Mouse (Mus musculus) frontal cortex, postnatal 14 days (tissue): ENCODE results near the gene Creb1.
"Not testable (repeated sequence)": the region's sequence is repeated elsewhere in the genome, so short reads cannot be mapped to it uniquely, and the experiment has no call there.

ENCODE experiments used
- DNase-seq, 2 experiments: peaks; one replicate each; pipeline ENCODE4 v3.0.0; 2022; ENCODE audit warnings: low spot score in 2 of 2

The Creb1 gene

DNA sequence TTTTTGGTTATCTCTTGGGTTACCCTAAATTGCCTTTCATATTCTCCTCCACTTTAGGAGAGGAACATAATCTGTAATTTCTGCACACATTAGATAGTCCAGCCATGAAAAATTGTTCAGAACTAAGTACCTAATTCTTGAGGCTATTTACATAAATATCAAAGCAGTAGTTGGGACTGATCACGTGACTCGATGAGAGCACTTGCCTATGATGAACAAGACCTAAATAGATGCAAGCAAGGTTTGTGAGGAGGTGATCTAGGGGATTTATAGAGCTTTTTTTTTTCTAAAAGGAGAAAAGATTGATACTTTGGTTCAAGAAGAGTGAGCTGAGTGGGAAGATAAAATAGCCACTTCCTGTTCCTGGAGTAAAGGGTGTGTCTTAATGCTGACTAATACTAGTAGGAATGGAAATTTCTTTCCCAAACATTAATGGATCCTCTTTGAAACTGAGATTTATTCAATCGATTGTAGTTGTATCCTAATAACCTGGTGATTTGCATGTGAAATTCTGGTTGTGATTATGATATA is 6.5 kb downstream of the Creb1 start:
- DNase-seq: no peak

DNA sequence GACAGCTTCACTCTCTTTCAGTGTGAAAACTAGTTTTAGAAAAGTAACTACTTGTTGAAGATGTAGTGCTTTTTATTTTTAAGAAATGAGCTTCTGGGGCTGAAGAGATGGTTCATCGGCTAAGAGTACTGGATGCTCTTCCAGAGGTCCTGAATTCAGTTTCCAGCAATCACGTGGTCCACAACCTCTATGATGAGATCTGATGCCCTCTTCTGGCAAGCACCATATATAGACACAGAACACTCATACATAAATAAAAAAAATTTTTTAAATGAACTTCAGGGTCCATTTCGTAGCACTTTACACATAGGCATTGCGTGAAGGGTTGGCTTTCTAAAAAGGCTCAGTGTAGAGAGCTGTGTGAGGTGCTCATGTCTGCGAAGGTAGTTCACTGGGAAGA is 11.3 kb downstream of the Creb1 start:
- DNase-seq: no peak

DNA sequence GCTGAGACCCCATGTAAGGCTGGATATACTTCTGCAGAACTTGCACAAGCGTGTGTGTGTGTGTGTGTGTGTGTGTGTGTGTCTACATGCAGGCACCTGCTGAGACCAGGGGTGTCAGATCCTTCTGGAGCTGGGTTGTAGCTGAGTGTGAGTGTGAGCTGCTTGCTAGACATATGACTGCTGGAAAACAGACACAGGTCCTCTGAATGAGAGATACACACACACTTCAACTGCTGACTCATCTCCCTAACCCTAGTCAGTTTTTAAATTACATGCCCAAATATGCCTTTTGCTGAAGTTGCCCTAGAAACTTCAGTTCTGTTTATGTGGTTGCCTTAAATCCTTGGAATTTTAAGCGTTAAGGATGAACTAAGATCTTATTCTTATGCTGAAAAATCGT is 13.6 kb downstream of the Creb1 start:
- no peak for DNase-seq

DNA sequence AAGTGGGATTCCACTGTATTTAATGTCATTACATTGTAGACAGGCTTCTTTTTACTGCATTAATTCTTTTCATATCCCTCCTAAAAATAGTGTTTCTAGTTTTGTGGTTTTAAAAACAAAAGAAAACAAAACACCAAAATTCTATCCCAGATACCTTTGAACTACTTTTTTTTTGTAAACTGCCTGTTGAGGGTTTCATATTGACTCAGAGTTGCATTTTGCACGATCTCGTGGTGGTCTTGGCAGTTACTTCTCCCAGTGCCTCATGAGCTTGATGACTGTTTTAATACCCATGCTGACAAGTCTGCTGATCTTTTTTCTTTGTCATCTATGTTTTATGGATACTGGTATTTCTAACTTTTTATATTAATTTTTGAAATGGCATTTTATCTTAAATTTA is 16.9 kb downstream of the Creb1 start:
- DNase-seq: no peak

DNA sequence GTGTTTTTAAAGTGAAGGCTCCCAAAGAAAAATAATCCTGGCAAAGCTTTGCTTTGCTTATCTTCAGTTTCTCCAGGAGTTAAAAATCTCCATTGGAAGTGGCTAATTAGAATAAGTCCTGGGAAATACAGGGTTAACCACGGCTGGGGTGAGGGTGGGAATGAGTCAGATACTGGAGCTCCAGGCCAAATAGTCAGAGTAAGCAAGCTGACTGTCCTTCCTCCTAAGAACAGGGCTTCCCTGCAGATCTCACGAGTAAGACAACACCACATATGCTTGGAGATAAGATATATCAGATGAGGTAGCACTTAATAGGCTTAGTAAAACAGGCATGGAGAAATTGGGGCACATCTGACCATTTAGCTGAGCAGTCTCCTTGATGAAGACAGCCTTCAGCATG is 19.5 kb downstream of the Creb1 start:
- DNase-seq: no peak

DNA sequence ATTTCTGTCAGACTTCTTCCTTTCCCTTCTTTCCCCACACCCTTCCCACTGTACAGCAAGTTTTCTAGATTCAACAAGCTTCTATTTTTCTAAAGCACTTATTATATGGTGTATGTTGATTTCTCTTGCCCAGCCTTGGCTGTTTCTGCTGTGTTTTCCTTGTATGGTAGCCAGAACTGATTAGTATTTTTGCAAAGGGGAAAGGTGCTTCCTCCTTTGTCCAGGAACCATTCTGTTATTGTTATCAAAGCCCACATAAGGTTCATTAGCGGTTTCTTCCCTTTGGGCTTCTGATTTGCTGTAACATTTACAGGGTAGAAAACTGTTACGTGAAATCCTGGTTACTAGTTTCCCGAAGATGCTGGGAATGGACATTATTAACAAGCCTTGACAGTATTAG is 27.7 kb downstream of the Creb1 start:
- DNase-seq: no peak

DNA sequence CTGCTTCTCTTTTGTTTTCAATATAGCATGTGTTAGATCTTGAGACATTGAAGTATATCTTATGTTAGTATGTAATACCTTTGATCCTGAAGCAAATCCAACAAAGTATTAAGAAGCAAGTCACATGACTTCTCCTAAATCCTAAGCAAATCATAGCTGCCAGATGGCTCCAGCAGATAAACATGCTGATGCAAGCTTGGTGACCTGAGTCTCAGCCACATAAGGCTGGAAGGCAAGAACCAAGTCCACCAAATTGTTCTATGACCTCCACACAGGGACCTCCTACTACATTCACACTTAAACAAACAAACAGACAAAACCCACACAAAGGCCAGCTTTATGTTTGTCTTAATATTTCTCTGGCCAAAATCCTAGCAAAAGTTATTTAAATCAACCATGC is 35.8 kb downstream of the Creb1 start:
- no peak for DNase-seq

DNA sequence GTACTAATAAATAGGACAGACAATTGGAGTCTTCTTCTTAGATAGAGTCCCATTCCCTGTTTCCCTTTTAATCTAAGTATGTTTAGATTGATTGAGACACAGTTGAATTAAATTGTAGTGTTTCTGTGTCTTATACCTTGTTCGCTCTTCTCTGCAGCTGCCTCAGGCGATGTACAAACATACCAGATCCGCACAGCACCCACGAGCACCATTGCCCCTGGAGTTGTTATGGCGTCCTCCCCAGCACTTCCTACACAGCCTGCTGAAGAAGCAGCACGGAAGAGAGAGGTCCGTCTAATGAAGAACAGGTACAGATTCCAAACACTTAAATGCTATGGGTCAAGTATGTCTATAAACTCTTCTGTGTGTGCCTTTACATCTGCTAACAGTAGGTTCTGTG is 43.6 kb downstream of the Creb1 start:
- DNase-seq: no peak

DNA sequence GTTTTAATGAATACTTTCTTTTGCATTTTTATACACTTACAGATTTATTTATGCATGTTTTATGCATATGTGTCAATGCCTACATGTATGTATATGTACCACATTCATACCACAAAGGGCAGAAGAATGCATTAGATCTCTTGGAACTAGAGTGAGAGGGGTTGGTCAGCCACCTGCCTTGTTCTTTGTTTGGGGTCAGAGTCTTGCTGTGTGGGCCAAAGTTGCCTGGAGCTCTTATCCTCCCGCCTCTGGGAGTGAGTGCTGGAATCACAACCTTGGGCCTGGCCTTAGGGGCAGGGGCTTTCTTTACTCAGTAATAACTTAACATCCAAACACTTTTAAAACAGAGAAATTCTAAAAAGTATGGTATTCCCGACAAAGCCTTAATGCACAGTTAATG is 44.3 kb downstream of the Creb1 start:
- DNase-seq: no peak

DNA sequence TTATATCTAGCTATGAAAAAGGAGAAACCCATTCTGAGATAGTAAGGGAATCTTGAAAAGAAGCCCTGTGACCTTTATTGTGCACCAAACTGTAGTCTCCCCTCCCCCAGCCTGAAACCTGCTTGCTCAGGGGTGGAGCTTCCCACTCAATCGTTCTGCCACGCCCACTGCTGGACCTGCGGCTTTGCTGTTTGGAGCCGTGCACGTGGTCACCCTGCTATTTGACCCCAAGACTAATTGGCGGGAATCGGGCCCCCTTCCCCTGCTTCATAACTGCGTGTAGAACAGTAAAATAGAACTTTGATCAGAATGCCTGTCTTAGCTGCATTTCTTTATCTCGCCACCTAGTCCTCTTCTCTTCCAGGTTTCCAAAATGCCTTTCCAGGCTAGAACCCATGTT is 45.5 kb downstream of the Creb1 start:
- not testable (repeated sequence) for DNase-seq

DNA sequence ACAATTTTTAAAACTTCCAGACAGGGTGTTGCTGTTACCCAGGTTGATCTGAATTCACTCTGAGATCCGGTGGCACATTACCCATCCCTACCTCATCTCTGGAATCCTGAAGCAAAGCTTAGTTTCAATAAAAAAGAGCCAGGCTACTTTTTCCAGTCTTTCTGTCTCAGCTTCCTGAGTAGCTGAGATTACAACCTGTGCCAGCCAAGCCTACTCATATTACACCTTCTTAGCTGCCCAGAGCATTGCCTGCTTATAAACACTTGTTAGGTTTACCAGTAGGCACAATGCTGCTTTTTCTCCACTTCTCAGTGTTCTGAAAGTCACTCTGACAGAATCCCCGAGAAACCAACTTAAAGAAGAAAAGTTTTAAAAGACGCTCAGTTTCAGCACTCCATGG is 46.4 kb downstream of the Creb1 start:
- no peak for DNase-seq

DNA sequence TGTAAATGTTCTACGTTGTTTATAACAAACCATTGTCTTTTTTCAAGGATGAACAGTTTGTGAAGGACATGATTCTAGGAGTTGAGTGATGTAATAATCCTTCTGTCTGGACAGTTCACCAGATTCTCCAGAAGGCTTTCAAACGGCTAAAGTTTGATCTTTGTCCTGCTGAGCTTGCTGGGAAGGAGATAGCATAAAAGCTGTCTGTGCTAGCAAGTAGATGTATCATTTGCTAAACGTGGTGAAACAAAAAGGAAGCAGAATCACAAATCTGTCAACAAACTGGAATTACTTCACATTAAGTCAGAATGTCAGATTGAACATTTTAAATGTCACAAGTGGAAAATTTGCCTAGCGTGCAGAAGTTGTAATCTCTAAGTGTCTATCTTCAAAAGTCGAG is 66.5 kb downstream of the Creb1 start:
- no peak for DNase-seq

DNA sequence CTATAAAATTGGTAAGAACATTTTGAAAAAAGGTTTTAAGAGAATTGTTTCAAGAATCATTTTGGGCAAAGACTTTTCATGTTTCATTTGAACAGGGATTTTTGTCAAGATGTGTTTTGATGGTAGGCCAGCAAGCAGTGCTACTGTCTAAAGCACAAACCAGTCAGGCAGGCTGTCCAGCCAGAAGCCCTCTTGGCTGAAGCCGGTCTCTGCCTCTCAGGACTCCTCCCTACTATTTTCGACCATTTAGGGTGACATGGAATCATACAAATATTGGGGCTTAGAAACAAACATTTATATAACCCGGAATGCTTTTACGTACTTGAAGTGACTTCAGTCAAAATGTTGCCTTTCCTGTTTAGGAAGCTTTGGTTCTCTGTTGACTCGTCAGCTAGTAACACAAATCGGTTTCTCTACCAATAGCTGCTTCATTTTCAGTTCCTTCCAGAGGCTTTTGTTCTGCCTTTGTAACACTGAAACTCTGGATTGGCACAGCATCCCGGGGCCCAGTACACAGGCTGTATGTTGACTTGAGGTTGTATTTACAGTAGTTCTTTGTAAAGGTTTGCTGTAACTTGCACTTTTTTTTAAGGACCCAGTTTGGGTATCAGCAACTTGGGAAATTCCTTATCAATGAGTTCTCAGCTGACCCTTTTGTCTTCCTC is 68.1 kb downstream of the Creb1 start:
- no peak for DNase-seq

DNA sequence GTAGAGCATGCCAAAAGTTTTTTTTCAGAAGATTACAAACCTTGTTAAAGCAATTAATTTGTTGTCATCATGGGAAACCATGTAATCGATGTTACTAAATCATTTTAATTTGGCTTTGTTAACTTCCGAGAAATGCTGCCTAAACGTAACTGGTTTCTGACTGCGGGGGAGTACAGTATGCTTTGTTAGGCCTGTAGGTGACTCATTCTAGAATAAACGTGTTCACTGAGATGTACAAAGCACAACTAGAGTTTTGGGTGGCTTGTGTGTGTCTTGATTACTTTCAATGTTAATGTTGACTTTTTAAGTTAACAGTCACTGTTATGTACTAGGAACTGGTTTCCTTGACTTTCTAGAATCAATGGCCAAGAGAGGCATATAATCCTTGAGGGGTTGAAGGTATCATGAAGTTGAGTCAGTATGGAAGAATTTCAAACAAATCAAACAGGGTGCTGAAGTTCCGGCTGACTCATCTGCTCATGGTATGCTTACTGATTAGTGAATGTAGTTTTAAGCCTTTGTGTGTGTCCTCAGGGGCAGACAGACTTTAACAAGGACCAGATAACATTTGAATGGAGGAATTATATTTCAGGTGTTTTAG is 68.9 kb downstream of the Creb1 start:
- no peak for DNase-seq

DNA sequence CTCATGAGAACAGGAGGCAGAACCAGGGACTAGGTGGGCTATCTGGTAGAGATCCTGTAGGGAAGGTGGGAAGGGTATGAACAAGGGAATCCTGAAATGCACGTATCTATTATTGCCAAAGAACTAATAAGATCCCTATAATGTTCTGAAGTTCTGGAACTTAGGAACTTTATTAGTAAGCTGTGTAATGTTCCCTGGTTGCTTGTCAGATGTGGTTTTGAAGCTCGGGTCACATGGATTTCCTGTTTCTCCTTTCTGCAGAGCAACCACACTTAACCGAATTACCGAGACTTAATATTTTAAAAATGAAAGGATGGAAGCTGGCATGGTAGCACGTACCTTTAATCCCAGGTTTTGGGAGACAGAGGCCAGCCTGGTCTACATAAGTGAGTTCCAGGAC is 70.9 kb downstream of the Creb1 start:
- DNase-seq: no peak

DNA sequence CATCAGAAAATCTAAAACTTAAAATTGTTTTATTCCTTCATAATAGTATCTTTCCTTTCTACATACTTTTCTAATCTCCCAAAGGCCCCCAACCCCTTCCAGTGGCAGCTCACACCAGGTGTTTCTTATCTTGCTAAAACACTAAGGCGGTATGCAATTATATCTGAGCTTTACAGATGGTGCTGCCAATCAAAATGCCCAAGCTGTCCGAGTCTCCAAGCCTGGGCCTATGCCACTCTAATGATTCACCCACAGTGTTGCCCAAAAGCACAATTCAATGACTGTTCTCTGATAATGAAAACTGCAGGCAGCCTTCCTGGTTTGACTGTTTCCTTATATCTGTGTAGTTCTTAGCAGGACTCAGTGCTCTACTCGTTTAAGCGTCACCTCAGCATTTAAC is 76.7 kb downstream of the Creb1 start:
- no peak for DNase-seq

DNA sequence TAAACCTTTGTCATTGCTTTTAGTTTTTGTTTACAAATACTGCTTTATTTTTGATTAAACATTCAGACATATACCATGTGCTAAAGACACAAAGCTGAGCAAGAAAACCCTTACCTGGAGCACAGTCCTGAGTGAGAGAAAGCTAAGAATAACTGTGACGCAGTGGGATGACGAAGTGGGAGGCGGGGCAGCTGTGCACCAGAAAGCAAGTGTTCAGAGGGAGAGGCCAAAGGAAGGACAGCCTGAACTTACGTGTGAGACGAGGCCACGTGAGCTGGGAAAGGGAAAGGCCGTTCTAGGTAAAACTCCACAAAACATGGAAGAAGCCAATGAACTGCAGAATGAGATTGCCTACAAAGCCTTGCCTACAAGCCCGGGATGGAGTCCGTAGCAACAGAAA is 77.5 kb downstream of the Creb1 start:
- DNase-seq: no peak

DNA sequence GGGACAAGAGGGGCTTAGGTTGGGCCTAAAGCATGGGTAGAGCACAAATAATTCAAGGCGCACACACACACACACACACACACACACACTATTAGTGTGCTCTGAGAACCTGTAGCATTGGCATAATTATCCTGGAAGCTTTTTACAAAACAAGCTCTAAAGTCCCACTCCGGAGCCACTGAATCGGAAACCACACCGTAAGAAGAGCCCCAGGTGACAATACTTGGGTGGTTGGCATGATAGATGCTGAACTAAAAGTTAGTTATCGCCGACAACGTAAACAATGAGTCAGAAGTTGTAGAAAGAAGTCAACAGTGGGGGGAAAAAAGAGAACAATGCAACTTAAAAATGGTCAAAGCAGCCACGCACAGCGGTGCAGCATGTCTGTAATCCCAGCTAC is 81.9 kb downstream of the Creb1 start:
- DNase-seq: no peak

DNA sequence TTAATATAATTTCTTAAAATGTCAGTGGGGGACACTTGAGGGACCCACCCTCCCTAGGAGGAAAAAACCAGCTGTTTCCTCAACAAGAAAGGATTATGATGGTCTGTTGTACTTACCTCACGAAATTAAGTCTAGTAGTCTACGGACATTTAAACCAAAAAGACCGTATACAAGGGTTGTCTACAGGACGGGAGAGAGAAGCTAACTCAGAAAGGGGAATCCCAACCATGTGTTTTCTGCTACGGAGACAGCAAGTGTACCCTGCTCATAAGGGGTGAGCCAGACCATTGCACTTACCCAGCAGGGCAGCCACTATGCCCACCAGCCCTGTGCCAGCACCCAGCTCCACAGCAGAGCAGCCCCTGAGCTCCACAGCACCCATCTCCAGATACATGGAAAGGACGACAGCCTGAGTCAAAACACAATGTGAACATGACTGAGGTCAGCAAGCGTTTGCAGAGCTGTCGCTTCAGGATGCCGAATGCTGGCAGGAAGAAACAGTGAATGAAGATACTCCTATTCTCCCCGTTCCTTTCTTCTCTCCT is 82.4 kb downstream of the Creb1 start:
- no peak for DNase-seq

DNA sequence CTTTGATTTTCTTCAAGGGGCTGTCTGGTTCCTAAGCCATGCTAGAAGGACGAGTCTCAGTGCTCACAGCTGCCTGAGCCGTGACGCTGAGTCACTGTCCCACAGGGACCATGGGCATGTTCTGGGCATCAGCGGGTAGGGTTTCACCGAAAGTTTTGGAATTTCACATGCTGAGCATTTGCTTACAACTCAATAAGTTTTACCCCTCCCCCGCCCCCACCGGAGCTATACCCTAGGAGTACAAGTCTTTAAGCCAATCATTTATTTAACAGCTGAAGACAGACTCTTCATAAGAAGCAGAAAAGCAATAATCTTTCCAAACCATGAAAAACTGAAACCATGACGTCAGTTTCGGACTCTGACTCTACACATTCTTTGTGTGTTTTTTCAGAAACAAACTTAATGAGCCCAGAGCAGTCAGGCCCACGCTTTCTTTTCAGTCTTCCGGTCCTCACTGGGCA is 83.1 kb downstream of the Creb1 start:
- no peak for DNase-seq

DNA sequence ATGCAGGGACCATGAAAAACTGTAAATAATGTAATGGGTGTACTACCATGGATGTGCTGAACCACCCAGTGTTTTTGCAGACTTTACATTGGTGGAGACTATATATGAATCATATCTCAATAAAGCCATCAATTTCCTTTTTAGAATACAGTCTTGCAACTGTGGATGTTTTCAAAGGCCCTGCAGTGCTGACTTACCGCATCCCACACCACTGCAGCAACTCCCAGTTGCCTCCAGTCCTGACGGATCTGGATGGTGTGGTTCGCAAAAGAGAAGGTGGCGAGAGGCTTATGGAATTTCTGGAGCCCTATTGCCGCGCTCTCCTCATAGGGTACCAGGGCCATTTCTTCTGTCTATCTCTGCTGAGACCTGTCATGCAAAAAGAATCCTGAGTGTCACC is 83.6 kb downstream of the Creb1 start:
- DNase-seq: no peak

DNA sequence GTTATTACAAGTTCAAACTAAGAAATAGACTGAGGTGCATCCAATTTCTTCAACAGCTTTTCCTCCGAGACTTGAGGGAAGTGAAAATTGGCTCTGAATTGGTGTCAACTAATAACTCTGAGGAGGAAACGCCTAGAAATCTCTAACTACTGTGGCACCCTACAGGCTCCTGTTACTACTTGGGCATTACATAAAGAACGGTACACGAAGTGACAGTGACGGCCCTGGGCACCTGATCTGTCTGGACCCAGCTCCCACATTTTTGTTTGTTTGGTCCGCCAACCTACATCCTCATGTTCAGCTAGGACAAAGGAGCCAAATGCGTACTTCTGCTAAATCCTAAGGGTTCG is 84.1 kb downstream of the Creb1 start:
- no peak for DNase-seq

DNA sequence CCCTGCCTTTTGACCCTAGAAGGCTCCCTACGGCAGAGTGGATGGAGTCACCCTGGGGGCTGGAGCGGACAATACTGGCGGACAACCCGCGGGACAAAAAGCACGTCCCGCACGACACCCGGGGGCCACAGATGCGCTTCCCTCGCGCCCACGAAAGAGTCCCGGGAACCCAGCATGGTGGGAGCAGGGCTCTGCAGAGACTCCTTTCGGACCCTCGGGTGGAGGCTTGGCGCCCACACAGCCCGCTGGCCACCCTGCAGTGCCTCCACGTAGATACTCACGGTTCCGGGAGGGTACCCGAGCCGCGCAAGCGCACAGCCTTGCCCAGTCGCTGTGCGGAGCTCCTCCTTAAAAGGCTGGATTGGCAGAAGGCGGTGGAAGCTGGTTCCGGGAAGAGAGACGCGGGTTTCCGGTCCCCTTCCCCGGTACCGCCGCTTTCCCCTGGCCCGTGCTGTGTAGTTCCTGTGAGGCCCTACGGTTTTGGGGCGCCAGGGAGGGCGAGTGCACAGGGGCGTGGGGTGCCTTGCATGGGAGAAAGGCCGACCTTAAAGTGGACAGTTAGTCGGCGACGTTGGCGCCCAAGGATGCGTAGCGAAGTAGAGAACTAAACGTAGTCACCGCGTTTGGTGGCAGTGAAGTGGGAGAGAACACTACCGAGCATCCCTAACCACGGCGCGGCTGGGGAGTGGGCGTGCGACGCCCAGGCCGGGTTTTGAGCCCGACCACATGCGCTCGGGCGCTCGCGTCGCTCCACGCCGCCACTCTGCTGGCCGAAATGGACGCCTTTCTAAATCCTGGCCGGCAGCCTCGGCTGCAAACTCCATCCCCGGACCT is 84.7 kb downstream of the Creb1 start, which contains the start of gene Mettl21a:
Gene Mettl21a, minus strand, starts transcription at position 362 of the 834 bp plus-strand sequence.
- peak; percentile 89 to 91 for DNase-seq
